Mouse (Mus musculus) ES-E14 (cell line): ENCODE data around the gene Clasp1. TPM values are rescaled to one million over a fixed set of nuclear protein-coding genes. Genes with fewer than 3 reads are reported as not detected.

Source experiments
- DNase-seq: peaks from one replicate; pipeline ENCODE4 v3.0.0-alpha.2; 2013; ENCODE audit warnings: low read depth, low spot score
- H3K27ac ChIP-seq: 2 replicates; pipeline ENCODE4 v1.5.1; 2012; ENCODE audit warnings: low read depth, mild to moderate bottlenecking, low read length, moderate library complexity, mixed read lengths; ENCODE audit not compliant: poor library complexity, insufficient read depth, severe bottlenecking
- H3K36me3 ChIP-seq: 2 replicates; pipeline ENCODE4 v1.6.1; 2012; ENCODE audit warnings: mild to moderate bottlenecking, low read length, moderate library complexity, mixed read lengths; ENCODE audit not compliant: control insufficient read depth, poor library complexity, insufficient read depth, severe bottlenecking
- H3K4me1 ChIP-seq, 2 experiments: fragments of 150-350 bp in 1 of 2; sonication (generic) in 1 of 2; 2 replicates each; pipeline ENCODE4 v1.6.1; 2012; ENCODE audit warnings: low read length in 2 of 2, mild to moderate bottlenecking in 1 of 2, mixed read lengths in 1 of 2; ENCODE audit not compliant: control insufficient read depth in 2 of 2, insufficient read depth in 2 of 2, poor library complexity in 1 of 2
- H3K4me3 ChIP-seq, 2 experiments: fragments of 150-350 bp in 1 of 2; sonication (generic) in 1 of 2; 2 replicates each; pipeline ENCODE4 v1.5.1; 2012; ENCODE audit warnings: low read length in 2 of 2, low read depth in 1 of 2, mild to moderate bottlenecking in 1 of 2, mixed read lengths in 1 of 2; ENCODE audit not compliant: insufficient read depth in 1 of 2, poor library complexity in 1 of 2, severe bottlenecking in 1 of 2
- H3K9ac ChIP-seq: 2 replicates; pipeline ENCODE4 v1.6.1; 2012; ENCODE audit warnings: low read depth, mild to moderate bottlenecking, low read length, mixed read lengths; ENCODE audit not compliant: poor library complexity, insufficient read depth, severe bottlenecking
- H3K9me3 ChIP-seq: fragments of 150-350 bp; sonication (generic); 2 replicates; pipeline ENCODE4 v1.6.1; 2012; ENCODE audit warnings: low read depth, mild to moderate bottlenecking, low read length; ENCODE audit not compliant: control insufficient read depth, insufficient read depth
- CHD2 ChIP-seq: IDR thresholded peaks from 2 replicates; pipeline ENCODE4 v1.6.1; 2014; ENCODE audit warnings: mild to moderate bottlenecking, low read depth, low read length, inconsistent platforms
- HCFC1 ChIP-seq: IDR thresholded peaks from 2 replicates; pipeline ENCODE4 v1.6.1; 2012; ENCODE audit warnings: low read length, inconsistent platforms, borderline replicate concordance; ENCODE audit not compliant: insufficient read depth
- MAFK ChIP-seq: IDR thresholded peaks from 2 replicates; pipeline ENCODE4 v1.6.1; 2014; ENCODE audit warnings: mild to moderate bottlenecking, low read depth, low read length, inconsistent platforms; ENCODE audit not compliant: insufficient read depth
- ZC3H11A ChIP-seq: IDR thresholded peaks from 2 replicates; pipeline ENCODE4 v1.6.1; 2012; ENCODE audit warnings: low read depth, mild to moderate bottlenecking, inconsistent platforms, low read length, borderline replicate concordance
- ZNF384 ChIP-seq: IDR thresholded peaks from 2 replicates; pipeline ENCODE4 v1.6.1; 2012; ENCODE audit warnings: low read depth, low read length, inconsistent platforms
- in situ Hi-C, 2 experiments: fragments of 600-800 bp; cut with MboI; formaldehyde crosslinking; loops; one replicate each; pipeline ENCODE4 v1.15.1; 2025; ENCODE audit warnings: low sequenced_read_pairs in 2 of 2, inconsistent platforms in 1 of 2; ENCODE audit not compliant: unreplicated experiment in 2 of 2
- total RNA-seq: library from RNA; depleted of rRNA; stranded (reverse); fragments of 300-350 nt; gene quantifications from 2 replicates; pipeline ENCODE4 v1.2.3, GENCODE M21; 2012

Clasp1 gene
- total RNA-seq, 1 experiment, result 38.9 TPM

- no peak overlapping the region for H3K9ac ChIP-seq
- H3K4me1 ChIP-seq, result peaks cover 8 to 9% of the 10 kb centered on the region in 2 experiments
- H3K9me3 ChIP-seq, result no peaks in the 10 kb centered on the region
- TF ChIP-seq MAFK (no peak), ZNF384 (no peak), HCFC1 (no peak), CHD2 (no peak), ZC3H11A (no peak)
- in situ Hi-C loops, result no loop called here
- H3K27ac ChIP-seq, result no peak overlapping the region
- H3K36me3 ChIP-seq, result no peaks in the 10 kb centered on the region
- no peak overlapping the region for H3K4me3 ChIP-seq
- DNase-seq, result no peak
These were observed 13.1 kb downstream of the Clasp1 start for GRCm38 (mm10) chr1:118401991-118402390.

- no peak overlapping the region for H3K4me3 ChIP-seq
- no peak for DNase-seq
- no peaks in the 10 kb centered on the region for H3K9me3 ChIP-seq
- H3K9ac ChIP-seq, result no peak overlapping the region
- H3K36me3 ChIP-seq, result no peaks in the 10 kb centered on the region
- TF ChIP-seq MAFK, result 0 out of 2 replicates have a peak, but pooled peaks have one; percentile 20
- TF ChIP-seq ZC3H11A, result no peak
- H3K27ac ChIP-seq, result peak overlapping the region; percentile 8; the same call in 1 of the 2 replicates
- H3K4me1 ChIP-seq, result peaks cover 9% of the 10 kb centered on the region in 2 experiments
- in situ Hi-C loops, result no loop called here
These were observed 13.7 kb downstream of the Clasp1 start for GRCm38 (mm10) chr1:118402556-118402955.

- H3K9me3 ChIP-seq, result no peaks in the 10 kb centered on the region
- H3K9ac ChIP-seq, result no peak overlapping the region
- H3K4me3 ChIP-seq, result no peak overlapping the region
- H3K4me1 ChIP-seq, result peaks cover 9 to 11% of the 10 kb centered on the region in 2 experiments
- no peaks in the 10 kb centered on the region for H3K36me3 ChIP-seq
- H3K27ac ChIP-seq, result peak overlapping the region; percentile 8; the same call in 1 of the 2 replicates
- no peak for TF ChIP-seq ZNF384
- no peak for TF ChIP-seq MAFK
- no peak for TF ChIP-seq CHD2
- TF ChIP-seq ZC3H11A, result no peak
- TF ChIP-seq HCFC1, result no peak
- in situ Hi-C loops, result no loop called here
- DNase-seq, result no peak
These were observed 14.1 kb downstream of the Clasp1 start for GRCm38 (mm10) chr1:118402966-118403365.

GRCm38 (mm10) chr1:118403440-118403839 is 14.6 kb downstream of the Clasp1 start:
- H3K27ac ChIP-seq, result no peak overlapping the region
- H3K4me3 ChIP-seq, result no peak overlapping the region
- DNase-seq, result no peak
- no peaks in the 10 kb centered on the region for H3K36me3 ChIP-seq
- H3K9ac ChIP-seq, result no peak overlapping the region
- TF ChIP-seq ZC3H11A, result no peak
- no peak for TF ChIP-seq CHD2
- no peak for TF ChIP-seq HCFC1
- TF ChIP-seq ZNF384, result no peak
- no peak for TF ChIP-seq MAFK
- H3K9me3 ChIP-seq, result no peaks in the 10 kb centered on the region
- in situ Hi-C loops, result no loop called here
- peaks cover 8 to 9% of the 10 kb centered on the region in 2 experiments for H3K4me1 ChIP-seq

GRCm38 (mm10) chr1:118407586-118408250 is 18.9 kb downstream of the Clasp1 start:
- H3K9ac ChIP-seq, result no peak overlapping the region
- no peak for DNase-seq
- in situ Hi-C loops, result no loop called here
- H3K9me3 ChIP-seq, result no peaks in the 10 kb centered on the region
- peaks cover 2 to 9% of the 10 kb centered on the region in 2 experiments for H3K4me1 ChIP-seq
- H3K4me3 ChIP-seq, result no peak overlapping the region
- H3K27ac ChIP-seq, result no peak overlapping the region
- TF ChIP-seq CHD2, result no peak
- TF ChIP-seq ZNF384, result no peak
- TF ChIP-seq MAFK, result no peak
- no peak for TF ChIP-seq HCFC1
- TF ChIP-seq ZC3H11A, result no peak
- no peaks in the 10 kb centered on the region for H3K36me3 ChIP-seq
